Mouse (Mus musculus) heart, postnatal 0 days (tissue): Measurements from ENCODE around the gene Dctpp1.

Experiments
- CTCF ChIP-seq: IDR thresholded peaks from 2 replicates; pipeline ENCODE4 v1.5.1; 2016; ENCODE audit warnings: antibody characterized with exemption, control low read depth, low read depth
- EP300 ChIP-seq: IDR thresholded peaks from 2 replicates; pipeline ENCODE4 v1.6.1; 2016; ENCODE audit warnings: antibody characterized with exemption, low read depth

GRCm38 (mm10) chr7:127272566-127272965 lies 12.1 kb upstream of the Dctpp1 start:
- TF ChIP-seq CTCF: no peak
- TF ChIP-seq EP300: no peak
